Mouse (Mus musculus) regulatory T cell (primary cell): ENCODE results near the gene Lrfn1.

ENCODE experiments used
- in situ Hi-C: fragments of 300-600 bp; cut with MboI, MseI; formaldehyde crosslinking; loops from one replicate; pipeline ENCODE4 v1.15.1; 2025; ENCODE audit warnings: high pct_unique_total_duplicates

Gene Lrfn1

DNA sequence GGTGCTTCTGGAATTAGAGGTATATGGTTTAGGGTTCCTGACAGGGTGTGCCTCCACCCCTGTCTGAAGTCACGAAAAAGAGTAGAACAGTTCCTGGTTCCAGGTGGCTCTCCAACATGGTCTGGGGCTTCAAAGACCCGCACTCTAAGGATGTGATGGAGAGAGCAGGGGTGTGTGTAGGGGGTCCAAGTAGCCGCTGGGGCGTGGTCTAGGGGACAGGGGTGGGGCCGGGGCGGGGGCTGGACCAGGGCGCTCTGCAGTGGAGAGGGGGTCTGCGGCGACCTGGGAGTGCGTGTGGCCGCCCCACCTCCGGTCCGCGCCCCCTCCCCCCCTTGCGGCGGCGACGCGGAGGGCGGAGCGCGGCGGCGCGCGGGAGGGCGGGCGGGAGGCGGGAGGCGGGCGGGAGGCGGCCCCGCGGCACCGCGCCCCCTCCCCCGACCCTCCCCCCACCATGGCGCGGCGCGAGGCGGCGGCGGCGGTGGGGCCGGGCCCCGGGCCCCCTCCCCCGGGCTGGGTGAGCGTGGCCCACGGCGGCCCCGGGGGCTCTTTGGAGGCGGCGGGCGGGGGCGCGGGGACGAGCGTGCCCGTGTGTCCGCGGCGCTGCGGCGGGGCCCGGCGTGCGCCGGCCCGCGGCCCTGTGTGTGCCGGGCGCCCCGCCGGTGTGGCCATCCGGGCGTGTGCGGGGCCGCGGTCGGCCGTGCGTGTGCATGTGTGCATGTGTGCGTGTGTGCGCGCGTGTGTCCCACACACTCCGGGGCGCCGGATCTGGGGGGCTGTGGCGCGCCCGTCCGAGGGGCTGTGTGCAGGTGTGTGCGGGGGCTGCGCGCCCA, at the start of gene Lrfn1:
Gene Lrfn1 (plus strand): TSS at position 450 of the 830 bp plus-strand sequence.
- in situ Hi-C loops = no loop called here

DNA sequence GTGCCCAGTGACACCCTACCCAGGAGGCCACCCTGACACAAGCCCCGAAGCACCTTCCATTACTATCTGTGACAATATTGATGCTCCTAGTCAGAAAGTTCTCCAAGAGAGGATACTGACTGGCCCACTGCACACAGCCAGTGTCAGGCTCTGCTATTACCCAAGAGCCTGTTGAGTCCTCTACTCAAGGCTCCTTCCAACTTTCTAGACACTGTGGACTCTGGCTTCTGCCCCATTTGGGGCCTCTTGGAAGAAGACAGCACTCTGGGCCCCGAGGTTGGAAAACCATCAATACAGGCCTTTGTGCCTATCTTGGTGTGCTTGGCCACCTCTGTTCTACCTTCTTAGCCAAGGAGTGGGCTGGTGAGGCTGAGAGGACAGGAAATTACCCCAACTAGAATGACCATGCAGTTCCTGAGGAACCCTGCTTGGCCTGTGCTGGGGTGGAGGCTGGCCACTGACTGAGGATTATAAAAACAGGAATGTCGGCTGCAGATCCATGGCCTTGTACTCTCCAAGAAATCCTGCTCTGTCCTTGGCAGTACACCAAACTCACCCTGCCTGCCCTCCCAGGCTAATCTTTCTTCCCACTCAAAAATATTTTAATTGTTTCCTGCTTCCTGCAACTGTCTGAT, 40.8 kb upstream of the Lrfn1 start:
- in situ Hi-C loops = no loop called here

DNA sequence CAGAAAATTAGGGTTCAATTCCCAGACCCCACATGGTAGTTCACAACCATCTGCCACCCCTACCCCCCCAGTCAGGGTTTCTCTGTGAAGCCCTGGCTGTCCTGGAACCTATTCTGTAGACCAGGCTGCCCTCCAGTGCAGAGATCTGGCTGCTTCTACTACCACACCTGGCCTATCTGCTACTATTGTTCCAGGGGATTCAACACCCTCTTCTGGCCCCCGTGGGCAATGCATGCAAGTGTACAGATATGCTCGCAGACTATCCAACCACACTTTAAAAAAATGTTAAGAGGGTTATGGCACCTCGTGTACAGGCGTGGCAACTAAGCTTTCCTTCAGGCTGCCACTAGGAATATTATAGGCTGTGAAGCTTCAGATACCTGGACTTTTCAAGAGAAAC, 39.0 kb upstream of the Lrfn1 start:
- in situ Hi-C loops = no loop called here

DNA sequence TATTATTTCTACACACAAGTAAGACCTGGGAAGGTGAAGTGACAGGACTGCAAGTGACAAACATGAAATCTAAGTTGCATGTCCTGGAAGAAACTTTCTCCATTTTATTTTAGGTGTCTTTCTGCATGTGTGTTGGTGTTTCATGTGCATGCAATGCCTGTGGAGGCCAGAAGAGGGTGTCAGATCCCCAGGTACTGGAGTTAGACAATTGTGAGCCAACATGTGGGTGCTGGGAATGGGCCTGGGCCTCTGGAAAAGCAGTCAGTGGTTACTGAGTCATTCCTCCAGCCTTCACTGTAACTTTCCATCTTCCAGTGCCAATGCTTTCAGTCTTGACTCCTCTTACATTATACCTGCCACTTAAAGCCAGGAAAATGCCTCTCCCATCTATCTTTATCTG, 34.4 kb upstream of the Lrfn1 start:
- in situ Hi-C loops = no loop called here

DNA sequence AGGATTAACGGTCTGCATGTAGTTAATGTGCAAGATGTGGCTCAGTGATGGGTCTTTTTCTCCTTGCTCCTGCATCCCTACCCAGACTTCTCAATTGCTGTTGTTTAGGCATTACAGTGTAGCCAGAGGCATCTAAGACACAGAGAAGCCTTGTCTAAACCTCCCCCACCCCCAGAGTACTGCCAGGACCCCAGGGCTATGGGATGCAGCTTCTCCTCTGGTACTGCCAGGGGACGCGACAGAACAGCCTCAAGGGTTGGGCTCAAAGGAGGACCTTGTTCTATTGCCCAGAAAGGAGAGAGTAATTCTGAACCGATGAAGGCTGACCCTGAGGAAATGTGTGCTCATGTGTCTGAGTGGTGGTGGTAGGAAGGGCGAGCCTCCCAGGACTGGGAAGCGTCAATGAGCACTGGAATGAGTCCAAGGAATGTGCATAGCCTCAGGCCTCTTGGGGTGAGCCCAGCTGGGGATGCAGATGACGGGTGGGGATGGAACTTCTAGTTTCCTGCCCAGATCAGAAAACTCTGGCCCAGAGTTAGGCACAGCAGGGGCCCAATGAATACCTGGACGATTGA, 33.6 kb upstream of the Lrfn1 start:
- in situ Hi-C loops = no loop called here

DNA sequence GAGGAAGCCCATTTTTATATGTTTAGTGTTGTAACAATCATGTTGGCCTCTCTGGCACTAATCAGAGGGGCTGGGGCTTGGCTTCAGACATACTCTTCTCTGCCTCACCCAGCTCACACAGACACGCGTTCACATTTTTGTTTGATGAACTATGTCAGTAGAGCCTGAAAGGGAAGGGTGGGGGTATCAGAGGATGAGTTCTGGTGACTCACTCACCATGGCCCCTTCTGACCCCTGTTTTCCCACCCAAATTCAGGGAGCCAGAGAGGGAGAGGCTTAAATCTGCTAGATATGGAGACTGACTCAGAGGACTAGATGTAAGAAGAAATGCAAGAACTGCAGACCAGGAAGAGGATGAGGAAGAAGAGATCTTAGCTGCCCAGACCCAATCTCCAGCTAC, 32.4 kb upstream of the Lrfn1 start:
- in situ Hi-C loops = no loop called here

DNA sequence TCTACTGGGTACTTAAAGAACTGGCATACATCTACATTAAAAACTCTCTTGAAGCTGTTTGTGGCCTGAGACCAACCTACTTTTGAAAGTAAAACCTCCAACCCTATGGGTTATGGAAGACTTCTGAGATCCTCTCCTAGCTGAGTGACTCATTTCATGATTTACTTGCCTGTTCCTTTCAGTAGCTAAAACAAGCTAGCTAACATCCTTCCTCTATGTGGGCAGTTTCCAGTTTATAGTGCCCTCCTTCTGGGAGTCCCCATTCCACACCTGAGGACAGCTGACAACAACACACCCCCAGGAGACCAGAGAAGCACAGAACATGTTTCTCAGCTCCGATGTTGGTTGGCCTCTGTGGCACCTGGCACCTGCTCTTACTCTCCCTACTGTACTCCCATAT, 28.8 kb upstream of the Lrfn1 start:
- in situ Hi-C loops = no loop called here

DNA sequence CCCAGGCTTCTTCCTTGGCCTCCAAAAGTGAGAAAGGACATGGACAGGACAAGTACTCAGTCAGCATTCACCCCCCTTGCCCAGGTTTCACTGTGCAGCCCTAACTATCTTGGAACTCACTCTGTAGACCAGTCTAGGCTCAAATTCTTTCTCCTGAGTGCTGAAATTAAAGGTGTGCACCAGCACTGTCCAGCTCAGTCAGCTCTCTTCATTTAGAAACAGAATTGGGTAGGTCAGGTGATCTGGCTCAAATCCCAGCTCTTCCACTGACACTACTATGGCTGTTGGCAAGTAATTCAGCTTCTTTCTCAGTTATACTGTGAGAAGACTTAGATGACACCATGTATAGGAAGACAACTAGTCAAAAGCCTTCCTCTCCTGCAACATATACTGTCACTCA, 24.0 kb upstream of the Lrfn1 start:
- in situ Hi-C loops = no loop called here

DNA sequence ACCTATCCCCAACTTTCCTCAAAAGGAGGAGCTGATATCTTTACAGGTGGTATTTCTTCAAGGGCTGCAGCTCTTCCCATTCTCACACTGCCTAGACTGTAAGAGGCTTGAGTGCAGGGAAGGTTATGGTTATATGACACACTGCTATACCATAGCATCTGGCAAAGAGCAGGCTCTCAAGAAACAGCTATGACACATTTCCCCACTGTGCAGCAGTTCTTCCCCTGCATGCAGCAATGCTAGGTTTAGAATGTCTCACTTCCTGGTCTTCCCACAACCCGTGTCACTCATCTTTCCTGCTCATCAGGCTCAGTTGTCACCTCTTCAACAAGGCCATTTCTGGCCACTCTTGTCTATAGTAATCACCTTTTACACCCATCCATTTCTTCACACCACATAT, 21.3 kb upstream of the Lrfn1 start:
- in situ Hi-C loops = loop anchor here (5.0 kb wide), 1 partner anchor 177 kb away; no protein-coding TSS in a partner anchor

DNA sequence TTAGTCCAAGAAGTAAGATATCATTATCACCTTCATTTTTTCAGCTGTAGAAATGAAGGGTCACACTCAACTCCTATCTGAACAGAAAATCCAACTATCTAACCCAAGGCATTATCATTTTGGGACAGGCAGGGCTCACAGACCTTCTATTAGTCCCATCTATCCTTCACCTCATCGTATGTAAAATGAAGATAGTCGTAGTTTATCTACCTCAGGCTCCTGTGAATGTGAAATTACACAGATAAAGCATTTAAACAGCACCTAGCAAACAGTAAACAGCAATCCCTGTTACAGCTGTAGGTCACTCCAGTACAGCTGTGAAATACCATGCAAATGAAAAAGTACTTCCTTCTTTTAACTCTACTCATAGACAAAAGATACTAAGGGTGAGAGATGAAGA, 19.5 kb upstream of the Lrfn1 start:
- in situ Hi-C loops = loop anchor here (5.0 kb wide), 1 partner anchor 175 kb away; no protein-coding TSS in a partner anchor

DNA sequence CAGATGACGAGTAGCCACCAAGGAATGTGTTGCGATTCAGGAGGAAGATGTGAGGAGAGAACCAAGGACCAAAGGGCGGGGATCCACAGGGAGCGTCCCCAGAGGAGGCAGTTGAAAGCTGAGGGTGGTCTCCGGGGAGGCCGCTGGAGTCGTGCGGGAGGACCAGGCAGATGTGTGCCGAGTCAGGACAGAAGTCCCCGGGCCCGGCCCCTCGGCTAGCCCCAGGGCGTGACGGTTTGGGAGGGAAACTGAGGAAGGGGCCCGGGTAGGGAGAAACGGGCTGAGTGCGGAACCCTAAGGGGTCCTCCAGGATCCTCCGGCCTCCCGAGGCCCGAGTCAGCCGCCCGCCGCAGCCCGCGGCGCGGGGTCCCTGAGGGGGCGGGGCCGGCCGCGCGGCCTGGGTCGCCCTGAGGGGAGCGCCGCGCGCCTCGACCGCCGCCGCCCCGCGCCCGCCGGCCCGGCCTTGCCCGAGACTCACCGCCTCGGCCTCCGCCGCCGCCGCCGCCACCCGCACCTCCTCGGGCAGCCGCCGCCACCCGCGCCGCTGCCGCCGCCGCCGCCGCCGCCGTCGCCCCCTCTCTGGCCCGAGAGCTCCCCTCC, 16.0 kb upstream of the Lrfn1 start:
- in situ Hi-C loops = no loop called here

DNA sequence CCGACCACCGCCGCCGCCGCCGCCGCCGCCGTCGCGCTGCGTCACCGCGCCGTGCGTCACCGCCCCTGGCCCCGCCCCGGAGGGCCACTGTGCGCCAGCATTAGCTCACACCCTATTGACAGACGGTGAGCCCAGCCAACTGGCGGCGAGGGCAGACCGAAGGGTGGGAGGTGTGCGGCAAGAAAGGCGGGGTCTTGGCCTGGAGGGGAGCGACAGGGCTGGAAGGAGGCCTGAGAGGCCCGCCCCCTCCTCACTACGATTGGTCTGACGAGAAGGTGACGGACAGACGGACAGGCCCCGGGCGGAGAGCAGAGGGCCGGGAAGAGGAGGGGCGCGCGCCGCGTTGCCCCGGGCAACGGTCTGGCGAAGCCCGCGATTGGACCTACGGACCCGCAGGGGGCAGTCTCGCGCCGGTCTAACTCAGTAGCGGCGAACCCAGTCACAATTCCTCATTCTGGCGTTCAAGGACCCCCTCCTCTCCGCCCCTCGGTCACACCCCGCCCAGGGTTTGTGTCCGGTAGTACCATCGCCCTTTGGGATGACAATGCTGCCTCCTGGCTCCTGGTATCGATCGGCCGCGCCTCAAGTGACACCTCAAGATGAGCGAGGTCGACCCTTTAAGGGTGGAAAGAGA, 15.4 kb upstream of the Lrfn1 start:
- in situ Hi-C loops = no loop called here

DNA sequence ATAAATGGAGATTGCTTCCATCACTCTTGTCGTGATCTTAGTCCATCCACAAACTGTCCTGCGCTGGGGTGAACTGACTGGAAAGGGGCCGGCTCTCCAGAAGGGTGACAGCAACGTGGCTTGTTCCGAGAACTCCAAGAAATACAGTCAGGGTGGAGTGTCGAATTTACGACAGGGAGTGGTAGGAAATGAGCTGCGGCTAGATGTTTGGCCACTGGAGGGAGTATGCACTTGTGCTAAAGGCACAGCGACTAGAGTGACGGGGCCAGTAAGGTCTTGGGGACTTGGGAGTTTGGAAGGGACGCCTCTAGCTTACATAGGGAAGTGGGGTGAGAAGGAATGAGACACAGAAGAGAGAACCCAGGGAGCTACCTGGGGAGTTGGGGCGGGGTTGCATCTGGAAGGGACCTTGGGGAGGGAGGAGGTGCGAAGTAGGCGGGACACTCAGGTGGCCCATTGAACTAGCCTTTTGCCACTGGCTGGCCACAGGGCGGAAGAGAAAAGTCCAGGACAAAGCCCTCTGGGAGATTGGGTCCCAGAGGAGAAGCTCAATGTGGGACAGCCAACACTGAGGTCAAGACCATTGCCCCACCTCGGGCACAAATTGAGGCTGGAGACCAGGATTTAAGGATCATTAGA, 14.7 kb upstream of the Lrfn1 start, which contains the start of gene Gmfg:
Gene Gmfg (plus strand): TSS at position 516 of the 639 bp plus-strand sequence.
- in situ Hi-C loops = no loop called here

DNA sequence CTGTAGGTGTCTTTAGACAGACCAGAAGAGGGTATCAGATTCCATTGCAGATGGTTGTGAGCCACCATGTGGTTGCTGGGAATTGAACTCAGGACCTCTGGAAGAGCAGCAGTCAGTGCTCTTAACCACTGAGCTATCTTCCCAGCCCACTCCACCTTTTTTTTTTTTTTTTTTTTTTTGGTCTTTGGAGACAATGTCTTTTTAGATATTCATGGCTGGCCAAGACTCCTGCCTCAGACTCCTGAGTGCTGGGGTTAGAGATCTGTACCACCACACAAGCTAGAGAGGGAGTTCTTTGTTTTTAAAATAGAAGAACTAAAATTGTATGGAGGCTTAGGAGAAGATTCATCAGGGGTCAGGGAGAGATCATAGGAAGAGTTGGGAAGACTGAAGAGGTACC, 13.8 kb upstream of the Lrfn1 start:
- in situ Hi-C loops = no loop called here

DNA sequence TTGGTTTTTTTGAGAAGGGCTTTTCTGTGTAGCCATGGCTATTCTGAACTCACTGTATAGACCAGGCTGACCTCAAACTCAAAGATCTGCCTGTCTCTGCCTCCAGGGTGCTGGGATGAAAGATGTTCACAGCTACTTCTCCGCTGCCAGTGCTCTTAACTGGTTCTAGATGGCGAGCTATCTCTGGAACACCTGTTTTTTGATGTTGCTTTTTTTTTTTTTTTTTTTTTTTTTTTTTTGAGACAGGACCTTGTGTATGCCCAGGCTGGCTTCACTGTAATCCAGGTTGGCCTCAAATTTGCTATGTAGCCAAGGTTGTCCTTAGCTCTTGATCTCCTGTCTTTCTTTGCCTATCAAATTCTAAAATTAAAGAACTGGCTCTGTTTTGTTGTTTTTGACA, 13.0 kb upstream of the Lrfn1 start:
- in situ Hi-C loops = no loop called here

DNA sequence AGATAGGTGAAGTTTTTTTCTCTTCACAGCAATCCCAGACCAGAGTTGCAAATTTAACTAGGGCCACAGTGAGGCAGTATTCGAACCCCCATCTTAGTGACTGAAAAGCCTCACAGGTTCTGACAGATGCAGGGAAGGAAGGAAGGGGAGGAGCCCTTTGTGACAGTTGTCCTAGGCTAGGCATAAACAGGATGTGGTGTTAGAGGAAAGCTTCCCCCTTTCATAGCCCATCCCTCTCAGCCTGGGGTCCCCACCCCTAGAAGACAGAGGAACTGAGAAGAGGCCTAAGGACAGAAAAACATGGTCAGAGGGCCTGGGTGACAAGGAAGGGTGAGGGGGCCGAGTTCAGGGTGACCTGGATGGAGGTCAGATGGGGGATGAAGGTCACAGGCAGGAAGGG, 11.0 kb upstream of the Lrfn1 start:
- in situ Hi-C loops = no loop called here

DNA sequence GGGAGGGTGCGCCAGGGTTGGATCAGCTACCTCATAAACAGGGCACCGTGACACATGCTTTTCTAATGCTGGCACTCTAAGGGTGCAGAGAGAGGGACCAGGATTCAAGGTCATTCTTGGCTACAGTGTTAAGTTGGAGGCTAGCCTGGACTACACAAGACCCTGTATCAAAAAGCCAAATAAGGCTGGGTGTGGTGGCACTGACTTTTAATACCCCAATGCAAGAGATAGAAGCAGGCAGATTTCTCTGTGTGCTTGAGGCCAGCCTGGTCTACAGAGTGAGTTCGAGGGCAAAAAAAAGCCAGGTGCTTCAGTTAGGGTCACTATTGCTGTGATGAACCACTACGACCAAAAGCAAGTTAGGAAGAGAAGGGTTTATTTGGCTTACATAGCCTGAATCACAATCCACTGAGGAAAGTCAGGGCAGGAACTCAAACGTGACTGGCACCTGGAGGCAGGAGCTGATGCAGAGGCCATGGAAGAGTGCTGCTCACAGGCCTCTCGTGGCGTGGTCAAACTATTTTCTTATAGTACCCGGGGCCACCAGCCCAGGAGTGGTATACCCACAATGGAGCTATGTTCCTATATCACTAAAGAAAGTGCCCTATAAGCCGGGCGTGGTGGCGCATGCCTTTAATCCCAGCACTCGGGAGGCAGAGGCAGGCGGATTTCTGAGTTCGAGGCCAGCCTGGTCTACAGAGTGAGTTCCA, 9.8 kb upstream of the Lrfn1 start:
- in situ Hi-C loops = no loop called here

DNA sequence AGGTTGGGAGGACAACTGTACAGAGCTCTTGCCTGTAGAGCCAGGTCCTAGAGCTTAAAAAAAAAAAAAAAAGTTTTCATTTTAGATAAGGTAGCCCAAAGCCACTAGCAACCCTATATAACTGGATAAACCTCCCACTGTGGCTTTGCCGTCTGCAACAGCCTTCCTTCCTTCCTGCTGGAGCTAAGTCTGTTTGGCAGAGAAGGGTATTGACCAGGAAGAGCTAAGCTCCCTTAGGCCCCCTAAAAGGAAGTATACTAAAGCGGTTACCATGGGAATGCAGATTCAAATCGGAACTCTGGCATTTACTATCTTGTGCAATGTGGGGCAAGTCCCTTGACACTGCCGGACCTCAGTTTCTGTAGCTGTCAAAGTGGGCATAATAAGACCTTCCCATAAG, 9.1 kb upstream of the Lrfn1 start:
- in situ Hi-C loops = no loop called here

DNA sequence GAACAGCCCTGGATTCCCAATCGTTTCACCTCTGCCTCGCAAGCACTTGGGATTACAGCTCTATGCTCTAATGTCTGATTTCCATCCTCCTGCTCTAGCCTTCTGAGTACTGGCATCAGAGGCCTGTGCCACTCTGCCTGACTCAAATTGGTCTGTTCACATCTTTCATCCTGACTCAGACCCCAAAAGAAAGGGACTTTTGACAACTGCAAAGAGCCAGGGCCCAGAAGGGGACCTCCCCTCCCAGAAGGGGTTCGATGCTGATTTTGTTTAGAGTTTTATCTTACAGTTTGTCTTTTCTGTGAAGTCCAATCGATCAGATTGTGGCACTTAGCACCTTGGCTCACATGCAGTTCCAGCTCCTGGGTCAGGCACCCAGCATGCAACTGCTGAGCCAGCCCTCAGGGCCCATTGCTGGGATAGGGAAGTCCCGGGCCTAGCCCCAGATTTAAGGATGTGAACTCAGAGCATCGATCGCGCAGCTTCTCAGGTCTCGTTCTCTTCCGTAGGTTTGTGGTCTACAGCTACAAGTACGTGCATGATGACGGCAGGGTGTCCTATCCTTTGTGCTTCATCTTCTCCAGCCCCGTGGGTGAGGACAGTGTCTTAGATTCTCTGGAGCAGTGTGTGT, 7.3 kb upstream of the Lrfn1 start:
- in situ Hi-C loops = no loop called here

DNA sequence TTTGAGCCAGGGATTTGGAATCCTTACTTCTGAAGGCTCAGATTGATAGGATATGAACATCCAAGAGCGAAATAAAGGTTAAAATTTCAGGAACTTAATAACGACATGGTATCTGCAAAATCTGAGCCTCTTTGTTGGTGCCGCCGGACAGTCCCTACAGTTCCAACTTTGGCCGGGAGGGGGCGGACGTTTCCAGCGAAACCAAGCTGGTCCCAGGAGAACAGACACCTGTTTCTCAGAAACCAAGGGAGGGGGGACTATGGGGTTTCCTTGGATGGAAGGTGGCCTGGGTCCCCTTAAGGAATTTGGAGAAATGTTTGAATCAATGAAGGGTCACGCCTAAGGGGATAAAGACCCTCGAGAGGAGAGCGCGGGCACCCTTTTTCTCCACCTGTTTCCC, 5.3 kb upstream of the Lrfn1 start:
- in situ Hi-C loops = loop anchor here (5.0 kb wide), 1 partner anchor 81 kb away; no protein-coding TSS in a partner anchor
